In genomic region chr2:126369815-126370214, GRCm38 (mm10) we compare ENCODE assay signal across 21 mouse cellular contexts.
A peak's percentile ranks its signal among the peaks of the same experiment; 100 is the strongest.
DNase-seq lines count a peak whose midpoint lies in the region; ATAC-seq lines count a peak whose summit lies in the region.
"Had no signal": no experiment of that assay in that cellular context is flagged by ENCODE, and none has a peak within 500 bp of the region (broad histone marks: within the 10 kb centered on the region; RNA-seq: fewer than 3 reads in every experiment).

No protein-coding gene starts in this region.

- DNase-seq in embryo, embryonic 10 days (ENCODE audit: low spot score) = peak; percentile 2
- DNase-seq in embryo, embryonic 9.5 days (ENCODE audit: extremely low spot score) = no peak
- peak; percentile 12 to 15 for DNase-seq in heart, postnatal 10 days
- DNase-seq in heart, postnatal 25 days (ENCODE audit: low spot score) = no peak
- no peak for DNase-seq in cerebellum, adult 11 months
- no peak for DNase-seq in cerebellum, postnatal 14 days
- DNase-seq: adrenal gland, adult 8-10 months; adrenal gland, postnatal 14 days; adrenal gland, postnatal 36 days; B cell, adult 2 months; cerebellum, adult 18-20 months; cerebellum, adult 8-10 months; cerebellum, adult 9-11 months; cerebellum, postnatal 25 days had no signal

- intact Hi-C loops in heart, postnatal 10 days (cut with DNase I) = loop anchor here (10.0 kb wide), 2 partner anchors 155 to 705 kb away; no protein-coding TSS in a partner anchor
- intact Hi-C loops in heart, postnatal 25 days (cut with DNase I) = loop anchor here (10.0 kb wide), 1 partner anchor 155 kb away; no protein-coding TSS in a partner anchor

- peak; percentile 66 for ATAC-seq in common myeloid progenitor, adult 5-6 weeks (replicated peaks; ENCODE audit: low read depth, poor library complexity, severe bottlenecking)
- ATAC-seq in megakaryocyte-erythroid progenitor cell, adult 5-6 weeks (replicated peaks; ENCODE audit: low FRiP score, low TSS enrichment, poor library complexity, severe bottlenecking) = peak; percentile 85
- ATAC-seq: activated CD4-positive, CD25-positive, alpha-beta regulatory T cell, adult 4 months; CD4-positive, CD25-positive, alpha-beta regulatory T cell, adult 4 months; forebrain, embryonic 14.5 days; forebrain, embryonic 16.5 days; Patski had no signal

Comparison
In these comparisons a context has a peak if more than half of its experiments do, and no peak if none do; other contexts are left out.
1. DNase-seq: peak in embryo, embryonic 10 days (single experiment) and heart, postnatal 10 days (2 of 2); none in embryo, embryonic 9.5 days (single experiment), heart, postnatal 25 days (single experiment), cerebellum, adult 11 months (single experiment) and cerebellum, postnatal 14 days (0 of 2).